Mouse (Mus musculus): Measurements from ENCODE around the gene Acox2.
A peak's percentile ranks its signal among the peaks of the same experiment; 100 is the strongest.
"Not testable (repeated sequence)": the region's sequence is repeated elsewhere in the genome, so short reads cannot be mapped to it uniquely, and the experiment has no call there.

The Acox2 gene

GRCm38 (mm10) chr14:8259166-8259565 lies at the start of gene Acox2:
Gene Acox2, minus strand, starts transcription at chr14:8259353.
- DNase-seq (ENCODE audit: extremely low spot score, low spot score) = no peak

GRCm38 (mm10) chr14:8308650-8309049 lies 49.5 kb upstream of the Acox2 start:
- no peak for DNase-seq (ENCODE audit: extremely low spot score, low spot score)

GRCm38 (mm10) chr14:8306884-8307283 lies 47.7 kb upstream of the Acox2 start:
- DNase-seq (ENCODE audit: extremely low spot score, low spot score) = no peak

GRCm38 (mm10) chr14:8305014-8305413 lies 45.9 kb upstream of the Acox2 start:
- no peak for DNase-seq (ENCODE audit: extremely low spot score, low spot score)

GRCm38 (mm10) chr14:8304082-8304481 lies 44.9 kb upstream of the Acox2 start:
- no peak for DNase-seq (ENCODE audit: extremely low spot score, low spot score)

- DNase-seq (ENCODE audit: extremely low spot score, low spot score) = no peak
These were observed 43.5 kb upstream of the Acox2 start for GRCm38 (mm10) chr14:8302687-8303086.

- DNase-seq (ENCODE audit: extremely low spot score, low spot score) = peak; percentile 77
These were observed 41.1 kb upstream of the Acox2 start for GRCm38 (mm10) chr14:8300281-8300680.

GRCm38 (mm10) chr14:8297889-8298293 lies 38.7 kb upstream of the Acox2 start:
- no peak for DNase-seq (ENCODE audit: extremely low spot score, low spot score)

- DNase-seq (ENCODE audit: extremely low spot score, low spot score) = no peak
These were observed 35.1 kb upstream of the Acox2 start for GRCm38 (mm10) chr14:8294257-8294656.

GRCm38 (mm10) chr14:8286595-8286994 lies 27.4 kb upstream of the Acox2 start:
- not testable (repeated sequence) for DNase-seq (ENCODE audit: extremely low spot score, low spot score)

- no peak for DNase-seq (ENCODE audit: extremely low spot score, low spot score)
These were observed 24.6 kb upstream of the Acox2 start for GRCm38 (mm10) chr14:8283784-8284183.

- DNase-seq (ENCODE audit: extremely low spot score, low spot score) = peak; percentile 11
These were observed 12.1 kb upstream of the Acox2 start for GRCm38 (mm10) chr14:8271281-8271680.

GRCm38 (mm10) chr14:8264378-8264777 lies 5.2 kb upstream of the Acox2 start:
- no peak for DNase-seq (ENCODE audit: extremely low spot score, low spot score)

GRCm38 (mm10) chr14:8262242-8262641 lies 3.1 kb upstream of the Acox2 start:
- no peak for DNase-seq (ENCODE audit: extremely low spot score, low spot score)

- peak; percentile 10 for DNase-seq (ENCODE audit: extremely low spot score, low spot score)
These were observed 1.1 kb upstream of the Acox2 start for GRCm38 (mm10) chr14:8260214-8260613.

- DNase-seq (ENCODE audit: extremely low spot score, low spot score) = no peak
These were observed 401 bp downstream of the Acox2 start for GRCm38 (mm10) chr14:8258752-8259151.

- no peak for DNase-seq (ENCODE audit: extremely low spot score, low spot score)
These were observed 872 bp downstream of the Acox2 start for GRCm38 (mm10) chr14:8258335-8258627.

GRCm38 (mm10) chr14:8257521-8258334 lies 1.4 kb downstream of the Acox2 start:
- DNase-seq (ENCODE audit: extremely low spot score, low spot score) = no peak

GRCm38 (mm10) chr14:8256881-8257280 lies 2.3 kb downstream of the Acox2 start:
- DNase-seq (ENCODE audit: extremely low spot score, low spot score) = peak; percentile 10

- no peak for DNase-seq (ENCODE audit: extremely low spot score, low spot score)
These were observed 3.1 kb downstream of the Acox2 start for GRCm38 (mm10) chr14:8256072-8256471.

GRCm38 (mm10) chr14:8255076-8255729 lies 4.0 kb downstream of the Acox2 start:
- DNase-seq (ENCODE audit: extremely low spot score, low spot score) = peak; percentile 21

GRCm38 (mm10) chr14:8251330-8251885 lies 7.7 kb downstream of the Acox2 start:
- DNase-seq (ENCODE audit: extremely low spot score, low spot score) = peak; percentile 11
